Mouse (Mus musculus): ENCODE measurements around the gene Pigo.

Pigo gene

DNA sequence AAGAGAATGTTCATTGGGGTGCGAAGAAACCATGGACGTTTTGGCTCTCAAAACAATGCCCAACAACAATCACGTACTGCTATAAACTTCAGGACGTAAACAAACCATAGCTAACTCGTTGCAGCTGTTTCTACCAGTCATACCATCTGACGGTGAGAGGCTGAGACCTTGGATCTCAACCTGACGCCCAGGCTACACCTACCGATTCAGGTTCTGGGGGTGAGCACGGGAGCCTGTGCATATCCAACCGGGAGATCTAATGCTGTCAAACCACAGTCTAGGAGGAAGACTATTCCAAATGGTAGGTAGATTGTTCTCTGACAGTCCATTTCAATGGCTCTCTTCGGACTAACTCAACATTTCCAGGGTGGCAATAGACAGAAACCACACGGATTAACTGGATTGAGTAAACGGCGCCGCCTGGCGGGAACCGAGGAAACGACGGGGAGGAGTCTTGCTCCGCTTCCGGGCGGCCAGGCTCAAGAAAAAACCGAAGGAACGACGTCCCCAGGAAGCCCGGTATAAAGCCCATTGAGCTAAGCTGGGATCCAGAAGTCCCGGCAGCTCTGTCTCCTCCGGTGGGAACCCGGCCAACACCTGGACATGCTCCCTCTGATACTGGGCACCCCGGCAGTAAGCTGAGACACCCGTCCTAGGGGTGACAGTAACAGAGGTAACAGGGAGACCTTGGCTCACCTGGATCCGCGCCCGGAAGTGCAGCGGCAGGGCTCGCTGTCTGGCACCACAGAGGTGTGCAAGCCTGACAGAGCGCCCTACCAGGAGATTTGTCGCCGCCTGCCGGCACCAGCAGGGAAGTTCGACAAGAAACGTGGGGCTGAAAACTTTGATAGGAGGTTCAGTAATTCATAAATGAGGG, at the start of gene Pigo:
Pigo (minus strand) TSS at position 736 of the 877 bp plus-strand sequence.
- DNase-seq (ENCODE audit: low spot score): peak; percentile 95

GRCm38 (mm10) chr4:43074923-43075322, 49.3 kb upstream of the Pigo start:
- no peak for DNase-seq (ENCODE audit: low spot score)

DNA sequence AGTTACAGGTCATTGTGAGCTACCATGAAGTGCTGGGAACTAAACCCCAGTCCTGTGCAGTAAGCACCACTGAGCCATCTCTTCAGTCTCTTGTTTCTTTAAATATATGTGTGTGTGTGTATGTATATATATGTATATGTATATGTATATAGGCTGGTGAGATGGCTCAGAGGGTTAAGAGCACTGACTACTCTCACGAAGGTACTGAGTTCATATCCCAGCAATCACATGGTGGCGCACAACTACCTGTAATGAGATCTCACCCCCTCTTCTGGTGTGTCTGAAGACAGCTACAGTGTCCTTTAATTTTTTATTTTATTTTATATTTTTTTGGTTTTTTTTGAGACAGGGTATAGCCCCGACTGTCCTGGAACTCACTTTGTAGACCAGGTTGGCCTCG, 39.9 kb upstream of the Pigo start:
- no peak for DNase-seq (ENCODE audit: low spot score)

DNA sequence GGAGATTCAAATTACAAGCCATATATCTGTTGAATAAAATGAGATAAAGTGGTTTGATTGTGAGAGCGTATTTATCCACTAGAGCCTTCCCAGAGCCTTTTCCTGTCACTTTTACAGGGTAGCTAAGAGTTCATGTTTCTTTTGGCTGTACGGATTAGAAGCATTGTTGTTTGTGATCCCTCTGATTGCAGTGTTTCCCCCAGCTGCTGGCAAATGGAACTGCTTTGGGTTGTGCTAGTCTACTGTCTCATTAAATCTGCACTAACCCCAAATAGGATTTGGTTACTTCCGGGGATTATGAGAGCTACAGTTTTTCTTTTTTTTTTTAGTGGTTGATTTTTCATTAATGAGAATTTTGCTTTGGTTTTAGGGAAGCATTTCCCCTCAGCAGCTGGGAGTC, 34.7 kb upstream of the Pigo start:
- no peak for DNase-seq (ENCODE audit: low spot score)

GRCm38 (mm10) chr4:43059697-43060096, 34.1 kb upstream of the Pigo start:
- no peak for DNase-seq (ENCODE audit: low spot score)

GRCm38 (mm10) chr4:43058753-43059654, 33.4 kb upstream of the Pigo start, which contains the start of gene Unc13b:
Gene Unc13b (plus strand): TSS chr4:43058953.
- DNase-seq (ENCODE audit: low spot score): peak; percentile 93

DNA sequence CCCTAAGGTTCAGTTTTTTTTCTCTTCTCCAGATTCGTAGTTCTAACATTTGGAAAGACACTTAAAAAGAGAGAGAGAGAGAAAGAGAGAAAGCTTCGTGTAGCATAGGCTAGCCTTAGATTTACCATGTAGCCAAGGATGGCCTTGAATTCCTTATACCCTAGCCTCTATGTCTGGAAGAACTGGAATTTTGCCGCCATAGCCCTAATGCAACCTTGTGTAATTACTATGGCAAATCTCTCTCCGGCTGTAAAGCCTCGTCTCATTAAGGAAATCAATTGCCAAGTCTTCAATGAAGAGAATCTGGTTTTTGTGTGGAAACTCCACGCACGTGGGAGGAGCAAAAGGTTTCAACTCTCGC, 32.8 kb upstream of the Pigo start:
- no peak for DNase-seq (ENCODE audit: low spot score)

- DNase-seq (ENCODE audit: low spot score): no peak
Measured at GRCm38 (mm10) chr4:43057654-43058053, 32.0 kb upstream of the Pigo start.

GRCm38 (mm10) chr4:43052627-43053026, 27.0 kb upstream of the Pigo start:
- peak; percentile 87 for DNase-seq (ENCODE audit: low spot score)

- peak; percentile 94 for DNase-seq (ENCODE audit: low spot score)
Measured at GRCm38 (mm10) chr4:43047231-43047630, 21.6 kb upstream of the Pigo start.

- DNase-seq (ENCODE audit: low spot score): no peak
Measured at GRCm38 (mm10) chr4:43046607-43047006, 21.0 kb upstream of the Pigo start.

DNA sequence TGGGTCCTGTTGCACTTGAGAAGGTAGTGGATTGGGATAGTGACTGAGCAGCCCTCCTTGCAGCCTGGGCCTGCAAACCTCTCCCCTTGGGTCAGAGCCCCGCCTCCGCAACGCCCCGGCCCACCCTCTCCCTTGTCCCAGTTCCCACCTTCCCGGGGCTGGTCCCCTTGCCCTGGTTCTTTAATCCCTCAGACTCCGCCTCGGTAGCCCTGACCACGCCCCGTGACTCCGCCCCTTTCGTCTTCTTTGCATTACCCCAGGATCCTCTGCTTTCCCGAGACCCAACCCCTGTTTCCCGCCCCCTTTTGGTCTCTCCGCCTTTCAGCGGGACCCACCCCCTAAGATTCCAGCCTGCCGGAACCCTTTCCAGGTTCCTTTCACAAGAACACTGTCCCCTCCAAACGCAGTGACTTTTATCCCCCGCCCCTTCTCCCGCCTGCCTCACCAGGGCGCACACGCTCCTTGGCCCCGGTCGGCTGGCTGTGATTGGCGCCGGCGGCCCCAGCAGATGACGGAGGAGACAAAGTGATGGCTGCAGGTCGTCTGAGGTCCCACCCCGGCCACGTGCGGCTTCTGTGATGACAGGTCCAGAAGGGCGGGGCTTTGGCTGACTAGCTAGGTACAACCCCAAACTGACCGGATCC, 20.2 kb upstream of the Pigo start, which contains the start of gene Fam214b:
Fam214b (minus strand) TSS at position 562 of the 644 bp plus-strand sequence.
- peak; percentile 99 for DNase-seq (ENCODE audit: low spot score)

GRCm38 (mm10) chr4:43045285-43045658, 19.7 kb upstream of the Pigo start:
- DNase-seq (ENCODE audit: low spot score): peak; percentile 32

DNA sequence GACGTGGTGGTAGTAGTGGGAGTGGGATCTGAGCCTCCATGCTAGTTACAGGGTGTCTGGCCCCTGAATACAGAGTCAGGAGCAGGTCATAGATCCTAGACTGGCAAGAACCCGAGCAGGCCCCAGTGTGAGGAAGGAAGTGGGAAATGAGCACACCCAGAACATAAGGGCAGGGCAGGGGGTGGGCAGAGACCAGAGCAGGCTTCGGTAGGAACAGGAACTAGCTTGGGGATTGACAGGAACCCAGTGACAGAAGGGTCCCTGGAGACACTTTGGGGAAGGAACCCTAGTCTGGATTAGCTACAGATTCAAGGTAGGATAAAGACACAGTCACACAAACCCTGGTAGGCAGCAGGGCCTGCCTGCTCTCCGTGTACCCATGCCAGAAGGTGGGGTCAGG, 19.1 kb upstream of the Pigo start:
- no peak for DNase-seq (ENCODE audit: low spot score)

DNA sequence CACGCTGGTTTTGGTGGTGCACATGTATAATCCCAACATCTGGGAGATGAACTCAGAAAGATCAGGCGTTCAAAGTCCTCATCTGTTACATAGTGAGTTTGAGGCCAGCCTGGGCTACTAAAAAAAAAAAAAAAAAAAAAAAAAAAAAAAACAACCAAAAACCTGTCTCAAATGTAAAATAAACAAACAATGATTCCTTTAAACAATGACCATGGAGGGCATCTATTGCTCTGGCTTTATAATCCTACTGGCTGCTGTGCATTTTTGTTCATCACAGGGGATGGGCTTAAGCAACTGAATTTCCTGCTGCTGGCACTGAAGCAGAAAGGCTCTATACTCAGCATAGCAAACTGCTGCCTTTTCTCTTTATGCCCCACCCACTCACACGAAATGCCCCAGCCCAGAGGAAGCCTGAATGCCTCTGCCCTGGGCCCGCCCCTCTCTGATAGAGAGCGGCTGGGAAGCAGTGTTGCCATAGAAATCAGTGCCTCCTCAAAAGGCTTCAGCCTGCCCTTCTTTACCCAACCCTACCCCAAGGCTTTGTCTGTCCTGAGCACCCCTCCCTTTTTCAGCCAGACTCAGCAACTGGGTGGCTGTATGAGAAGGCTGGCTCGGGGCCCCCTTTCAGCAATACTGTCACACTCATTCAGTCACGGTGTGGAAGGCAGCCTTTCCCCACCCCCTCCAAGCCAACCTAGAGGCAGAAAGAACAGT, 18.2 kb upstream of the Pigo start:
- DNase-seq (ENCODE audit: low spot score): peak; percentile 94

GRCm38 (mm10) chr4:43040881-43041547, 15.4 kb upstream of the Pigo start:
- DNase-seq (ENCODE audit: low spot score): no peak

DNA sequence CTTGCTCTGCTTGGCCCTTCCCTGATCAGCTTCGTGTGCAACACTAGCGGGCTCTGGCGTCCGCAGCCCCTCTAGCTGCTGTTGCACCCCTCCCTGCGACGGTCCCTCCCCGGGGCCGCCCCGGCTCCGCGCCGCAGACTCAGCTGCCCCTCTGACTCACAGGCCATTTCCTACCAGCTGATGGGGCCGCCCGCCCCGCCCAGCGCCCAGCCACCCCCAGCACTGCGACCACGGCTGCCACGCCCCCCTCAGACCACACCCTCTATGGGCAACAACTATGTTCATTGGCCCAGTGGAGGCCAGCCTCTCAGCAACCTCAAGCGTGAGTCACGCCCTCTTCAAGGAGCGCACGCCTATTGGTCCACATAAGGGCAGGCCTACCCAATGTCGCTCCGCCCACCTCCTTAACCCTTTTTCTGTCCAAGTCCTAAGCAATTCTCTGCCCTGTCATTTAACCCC, 14.5 kb upstream of the Pigo start:
- DNase-seq (ENCODE audit: low spot score): peak; percentile 98

DNA sequence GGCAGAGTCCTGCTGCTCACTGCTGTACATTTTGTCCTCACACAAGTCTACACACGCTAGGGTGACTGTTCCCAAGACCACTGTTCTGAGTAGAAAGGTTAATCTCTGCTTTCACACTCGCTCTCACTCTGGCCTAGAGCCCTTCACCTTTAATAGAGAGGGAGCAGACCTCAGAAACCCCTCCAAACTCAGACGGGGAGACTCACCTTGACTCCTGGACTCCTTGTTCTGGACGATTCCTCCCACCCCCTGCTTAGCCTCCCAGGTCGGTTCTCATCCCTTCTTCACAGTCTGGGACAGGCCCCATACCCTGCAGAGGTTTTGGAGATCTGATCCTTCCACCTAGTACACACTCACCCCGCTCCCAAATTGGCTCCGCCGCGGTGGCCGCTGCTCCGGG, 14.0 kb upstream of the Pigo start:
- DNase-seq (ENCODE audit: low spot score): no peak

GRCm38 (mm10) chr4:43038567-43039495, 13.2 kb upstream of the Pigo start:
- no peak for DNase-seq (ENCODE audit: low spot score)
